Mouse (Mus musculus) granulocyte monocyte progenitor cell, adult 5-6 weeks (primary cell): ENCODE data around the gene Slc44a1. TPM values are rescaled to one million over a fixed set of nuclear protein-coding genes. Genes with fewer than 3 reads are reported as not detected.

Source experiments
- ATAC-seq: replicated peaks from 2 replicates; pipeline ENCODE4 v1.8.0; 2016; ENCODE audit warnings: mild to moderate bottlenecking, moderate TSS enrichment, inconsistent platforms; ENCODE audit not compliant: poor library complexity, severe bottlenecking
- total RNA-seq, 2 experiments: library from RNA; stranded (forward) in 1 of 2; stranded (reverse) in 1 of 2; fragments of 200-712, 200-1000 nt in 1 of 2; fragments of >200 nt in 1 of 2; fragmentation: Nextera tagmentation in 1 of 2; gene quantifications; 2 replicates each; pipeline ENCODE4 v1.2.3; 2014 to 2017

The Slc44a1 gene
- total RNA-seq, 2 experiments from 2014 or later, result 2.0 to 4.3 TPM

DNA sequence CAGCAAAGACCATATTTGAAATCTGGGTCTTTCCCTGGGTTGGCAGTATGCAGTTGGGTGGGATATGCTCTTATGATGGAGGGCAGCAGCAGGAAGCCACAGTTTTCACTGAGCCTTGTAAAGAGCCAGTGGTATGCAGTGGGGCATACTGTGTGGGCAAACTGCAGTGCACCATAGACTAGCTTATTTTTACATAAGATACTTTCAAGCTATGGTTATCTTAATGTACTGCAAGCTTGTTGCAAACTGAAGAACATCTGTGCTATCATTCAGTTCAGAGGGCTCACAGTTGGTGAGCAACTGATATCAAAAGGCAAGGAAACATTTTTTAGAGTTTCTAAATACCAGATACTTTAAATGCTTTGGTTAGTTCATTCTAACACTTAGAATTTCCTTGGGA is 220.5 kb downstream of the Slc44a1 start:
- ATAC-seq, result no peak

Other genes starting within 250 kb of the Slc44a1 start
- 7.6 and 8.7 TPM in 2 replicates for gene Fsd1l, start 191.1 kb downstream of the Slc44a1 start, total RNA-seq (2014; fragmentation: Nextera tagmentation)
- gene Fsd1l, start 191.1 kb downstream of the Slc44a1 start, total RNA-seq (2017), result 2.5 and 4.1 TPM in 2 replicates